In the genomic region with DNA sequence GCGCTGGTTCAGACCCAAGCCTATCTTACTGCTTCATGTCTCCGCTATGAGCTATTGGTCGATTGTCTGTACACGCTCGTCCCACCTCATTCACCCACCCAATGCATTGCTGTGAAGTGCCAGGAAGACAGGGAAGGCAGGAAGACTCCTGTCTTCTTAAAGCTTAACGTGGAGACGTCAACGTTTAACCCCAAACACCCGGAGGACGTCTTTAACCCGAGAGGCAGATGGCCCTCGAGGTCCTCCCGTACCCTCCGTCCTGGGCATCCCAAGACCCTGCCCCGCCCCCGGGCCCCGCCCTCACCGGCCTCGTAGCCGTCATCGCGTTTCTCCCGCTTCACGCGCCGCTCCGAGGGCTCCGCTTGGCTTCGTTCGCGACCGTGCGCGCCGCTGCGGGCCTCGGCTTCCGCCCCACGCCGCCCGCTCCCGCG, we compare ENCODE assay signal across 9 mouse cellular contexts. TPM values are rescaled to one million over a fixed set of nuclear protein-coding genes. Genes with fewer than 3 reads are reported as not detected.
DNase-seq lines count a peak whose midpoint lies in the region; ATAC-seq lines count a peak whose summit lies in the region.
"Had no signal": no experiment of that assay in that cellular context is flagged by ENCODE, and none has a peak within 500 bp of the region (broad histone marks: within the 10 kb centered on the region; RNA-seq: fewer than 3 reads in every experiment).

No protein-coding gene starts in this region.

- no peaks in the 10 kb centered on the region for H3K27me3 ChIP-seq in embryonic facial prominence, embryonic 12.5 days
- H3K27me3 ChIP-seq in intestine, embryonic 15.5 days (replicated peaks), result no peaks in the 10 kb centered on the region
- H3K27me3 ChIP-seq in midbrain, embryonic 13.5 days, result no peaks in the 10 kb centered on the region

- peaks cover 31% of the 10 kb centered on the region for H3K4me1 ChIP-seq in embryonic facial prominence, embryonic 12.5 days
- H3K4me1 ChIP-seq in intestine, embryonic 15.5 days (replicated peaks), result peaks cover 24% of the 10 kb centered on the region
- H3K4me1 ChIP-seq in midbrain, embryonic 13.5 days (replicated peaks), result peaks cover 41% of the 10 kb centered on the region

- intact Hi-C loops in left cerebral cortex, postnatal 14 days (cut with DNase I), result loop anchor here (1.0 kb wide), 1 partner anchor 22 kb away; a partner anchor contains a TSS

- H3K9me3 ChIP-seq in embryonic facial prominence, embryonic 12.5 days, result no peaks in the 10 kb centered on the region
- H3K9me3 ChIP-seq in intestine, embryonic 15.5 days, result no peaks in the 10 kb centered on the region
- no peaks in the 10 kb centered on the region for H3K9me3 ChIP-seq in midbrain, embryonic 13.5 days

- peak overlapping the region; percentile 88 for H3K27ac ChIP-seq in embryonic facial prominence, embryonic 12.5 days
- H3K27ac ChIP-seq in intestine, embryonic 15.5 days, result peak overlapping the region; percentile 83
- H3K27ac ChIP-seq in midbrain, embryonic 13.5 days, result peak overlapping the region; percentile 85

- peak overlapping the region; percentile 98 for H3K9ac ChIP-seq in embryonic facial prominence, embryonic 12.5 days
- peak overlapping the region; percentile 91 for H3K9ac ChIP-seq in intestine, embryonic 15.5 days
- peak overlapping the region; percentile 95 for H3K9ac ChIP-seq in midbrain, embryonic 13.5 days (replicated peaks)

- peak overlapping the region; percentile 99 for H3K4me3 ChIP-seq in embryonic facial prominence, embryonic 12.5 days
- peak overlapping the region; percentile 97 for H3K4me3 ChIP-seq in intestine, embryonic 15.5 days (replicated peaks)
- H3K4me3 ChIP-seq in midbrain, embryonic 13.5 days (replicated peaks), result peak overlapping the region; percentile 100

- peaks cover 31% of the 10 kb centered on the region for H3K36me3 ChIP-seq in embryonic facial prominence, embryonic 12.5 days
- H3K36me3 ChIP-seq in intestine, embryonic 15.5 days, result peaks cover 25% of the 10 kb centered on the region
- peaks cover 29% of the 10 kb centered on the region for H3K36me3 ChIP-seq in midbrain, embryonic 13.5 days

- no peak for ATAC-seq in embryonic facial prominence, embryonic 12.5 days (ENCODE audit: insufficient number of reproducible peaks, insufficient read depth, low FRiP score, low TSS enrichment)
- ATAC-seq in intestine, embryonic 15.5 days, result peak; percentile 58
- peak; percentile 55; the same call in 1 of the 2 replicates for ATAC-seq in midbrain, embryonic 13.5 days
- no peak for ATAC-seq in erythroid progenitor cell, adult 5-6 weeks (replicated peaks; ENCODE audit: low FRiP score, poor library complexity, severe bottlenecking)

- H3K4me2 ChIP-seq in embryonic facial prominence, embryonic 12.5 days (replicated peaks), result peak overlapping the region; percentile 89
- peak overlapping the region; percentile 84 for H3K4me2 ChIP-seq in intestine, embryonic 15.5 days (replicated peaks)
- peak overlapping the region; percentile 98 for H3K4me2 ChIP-seq in midbrain, embryonic 13.5 days (replicated peaks)

- WGBS in embryonic facial prominence, embryonic 12.5 days, result under 1% methylated on average over 42 of the region's 43 CpGs
- WGBS in intestine, embryonic 15.5 days, result under 1% methylated on average over 43 of the region's 43 CpGs
- under 1% methylated on average over 43 of the region's 43 CpGs for WGBS in midbrain, embryonic 13.5 days

- DNase-seq in left cerebral cortex, postnatal 14 days (ENCODE audit: low spot score in 2 of 2), result peak; percentile 21 to 61
- DNase-seq in left cerebral cortex, adult 11 months (ENCODE audit: low spot score), result no peak
- peak; percentile 62 for DNase-seq in NIH3T3 (ENCODE audit: low read depth)
- no peak for DNase-seq in cerebellum, adult 9-11 months

RNA-seq across cellular contexts. Expression of a gene that starts 0.5 kb away (rescaled TPM):
- total RNA-seq in left cerebral cortex, postnatal 14 days (2021), result 10 to 100 TPM; 84.0 to 85.4 TPM
- 98.9 and 107 TPM in 2 replicates for polyA plus RNA-seq in embryonic facial prominence, embryonic 12.5 days (2016; fragmentation: Nextera tagmentation; extraction: Ambion mirVana)
- 61.2 and 66.4 TPM in 2 replicates for polyA plus RNA-seq in intestine, embryonic 15.5 days (2015; fragmentation: Nextera tagmentation; extraction: Ambion mirVana)
- polyA plus RNA-seq in midbrain, embryonic 13.5 days (2015; fragmentation: Nextera tagmentation; extraction: Ambion mirVana), result 74.3 and 78.8 TPM in 2 replicates
- total RNA-seq in erythroid progenitor cell, adult 5-6 weeks (2015; ENCODE audit: low replicate concordance), result 73.4 and 90.8 TPM in 2 replicates
- 62.2 and 94.3 TPM in 2 replicates for total RNA-seq in erythroid progenitor cell, adult 5-6 weeks (2017; ENCODE audit: low replicate concordance)

RNA-seq across cellular contexts. Expression of a gene that starts 14.3 kb away (rescaled TPM):
- total RNA-seq in left cerebral cortex, postnatal 14 days (2021), result under 1 TPM in 1 of 2 experiments, not detected in 1; 0.29 TPM
- 0.45 and 0.55 TPM in 2 replicates for polyA plus RNA-seq in embryonic facial prominence, embryonic 12.5 days (2016; fragmentation: Nextera tagmentation; extraction: Ambion mirVana)
- polyA plus RNA-seq in intestine, embryonic 15.5 days (2015; fragmentation: Nextera tagmentation; extraction: Ambion mirVana), result 4.3 and 10.8 TPM in 2 replicates
- 0.32 and 0.55 TPM in 2 replicates for polyA plus RNA-seq in midbrain, embryonic 13.5 days (2015; fragmentation: Nextera tagmentation; extraction: Ambion mirVana)
- not detected in 2 replicates for total RNA-seq in erythroid progenitor cell, adult 5-6 weeks (2015; ENCODE audit: low replicate concordance)
- not detected in 2 replicates for total RNA-seq in erythroid progenitor cell, adult 5-6 weeks (2017; ENCODE audit: low replicate concordance)
- total RNA-seq: neutrophil, adult 5-6 weeks had no signal

RNA-seq across cellular contexts. Expression of a gene that starts 21.1 kb away (rescaled TPM):
- total RNA-seq in left cerebral cortex, postnatal 14 days (2021), result 10 to 100 TPM; 91.6 to 99.4 TPM
- 384 and 411 TPM in 2 replicates for polyA plus RNA-seq in embryonic facial prominence, embryonic 12.5 days (2016; fragmentation: Nextera tagmentation; extraction: Ambion mirVana)
- polyA plus RNA-seq in intestine, embryonic 15.5 days (2015; fragmentation: Nextera tagmentation; extraction: Ambion mirVana), result 474 and 479 TPM in 2 replicates
- polyA plus RNA-seq in midbrain, embryonic 13.5 days (2015; fragmentation: Nextera tagmentation; extraction: Ambion mirVana), result 366 and 375 TPM in 2 replicates
- total RNA-seq in erythroid progenitor cell, adult 5-6 weeks (2015; ENCODE audit: low replicate concordance), result 150 and 163 TPM in 2 replicates
- total RNA-seq in erythroid progenitor cell, adult 5-6 weeks (2017; ENCODE audit: low replicate concordance), result 29.1 and 34.9 TPM in 2 replicates

RNA-seq across cellular contexts. Expression of a gene that starts 21.5 kb away (rescaled TPM):
- 10 to 100 TPM; 24.3 to 24.5 TPM for total RNA-seq in left cerebral cortex, postnatal 14 days (2021)
- 63.5 and 66.8 TPM in 2 replicates for polyA plus RNA-seq in embryonic facial prominence, embryonic 12.5 days (2016; fragmentation: Nextera tagmentation; extraction: Ambion mirVana)
- polyA plus RNA-seq in intestine, embryonic 15.5 days (2015; fragmentation: Nextera tagmentation; extraction: Ambion mirVana), result 53.9 and 58.2 TPM in 2 replicates
- polyA plus RNA-seq in midbrain, embryonic 13.5 days (2015; fragmentation: Nextera tagmentation; extraction: Ambion mirVana), result 63.7 and 64.0 TPM in 2 replicates
- 26.0 and 27.0 TPM in 2 replicates for total RNA-seq in erythroid progenitor cell, adult 5-6 weeks (2015; ENCODE audit: low replicate concordance)
- total RNA-seq in erythroid progenitor cell, adult 5-6 weeks (2017; ENCODE audit: low replicate concordance), result 33.9 and 45.0 TPM in 2 replicates

RNA-seq across cellular contexts. Expression of a gene that starts 36.8 kb away (rescaled TPM):
- total RNA-seq in left cerebral cortex, postnatal 14 days (2021), result 100 to 1,000 TPM; 168 to 192 TPM
- polyA plus RNA-seq in embryonic facial prominence, embryonic 12.5 days (2016; fragmentation: Nextera tagmentation; extraction: Ambion mirVana), result 303 and 323 TPM in 2 replicates
- polyA plus RNA-seq in intestine, embryonic 15.5 days (2015; fragmentation: Nextera tagmentation; extraction: Ambion mirVana), result 198 and 200 TPM in 2 replicates
- polyA plus RNA-seq in midbrain, embryonic 13.5 days (2015; fragmentation: Nextera tagmentation; extraction: Ambion mirVana), result 303 and 313 TPM in 2 replicates
- 22.3 and 31.0 TPM in 2 replicates for total RNA-seq in erythroid progenitor cell, adult 5-6 weeks (2015; ENCODE audit: low replicate concordance)
- 8.3 and 25.4 TPM in 2 replicates for total RNA-seq in erythroid progenitor cell, adult 5-6 weeks (2017; ENCODE audit: low replicate concordance)

Comparison
In these comparisons a context has a peak if more than half of its experiments do, and no peak if none do; other contexts are left out.
1. DNase-seq: peak in left cerebral cortex, postnatal 14 days (2 of 2) and NIH3T3 (single experiment); none in left cerebral cortex, adult 11 months (single experiment) and cerebellum, adult 9-11 months (single experiment).
2. ATAC-seq: peak in intestine, embryonic 15.5 days (single experiment) and midbrain, embryonic 13.5 days (single experiment); none in embryonic facial prominence, embryonic 12.5 days (single experiment) and erythroid progenitor cell, adult 5-6 weeks (single experiment).
3. Peak in every context shown above with its lines, with median percentiles within 50 percentile points of each other: H3K27ac ChIP-seq, H3K4me2 ChIP-seq, H3K4me3 ChIP-seq and H3K9ac ChIP-seq.